Comparison of ENCODE assay signal across 8 mouse cellular contexts in genomic region chr13:52531121-52531520, GRCm38 (mm10). TPM values are rescaled to one million over a fixed set of nuclear protein-coding genes. Genes with fewer than 3 reads are reported as not detected.
DNase-seq lines count a peak whose midpoint lies in the region; ATAC-seq lines count a peak whose summit lies in the region.

Gene Diras2, minus strand, starts transcription at chr13:52531279.

- peaks cover 5% of the 10 kb centered on the region for H3K9me3 ChIP-seq in embryonic facial prominence, embryonic 12.5 days
- peaks cover 3% of the 10 kb centered on the region; the same call in 1 of the 2 replicates for H3K9me3 ChIP-seq in intestine, embryonic 14.5 days (ENCODE audit: control insufficient read depth, low read length)
- no peaks in the 10 kb centered on the region for H3K9me3 ChIP-seq in midbrain, embryonic 13.5 days

- peak within 1 kb of the TSS; percentile 58 for H3K9ac ChIP-seq in embryonic facial prominence, embryonic 12.5 days
- H3K9ac ChIP-seq in intestine, embryonic 14.5 days (ENCODE audit: low read length): peak within 1 kb of the TSS; percentile 29
- H3K9ac ChIP-seq in midbrain, embryonic 13.5 days (replicated peaks): peak within 1 kb of the TSS; percentile 74

- H3K27ac ChIP-seq in embryonic facial prominence, embryonic 12.5 days: no peak within 1 kb of the TSS
- no peak within 1 kb of the TSS for H3K27ac ChIP-seq in intestine, embryonic 14.5 days (ENCODE audit: low read depth)
- H3K27ac ChIP-seq in midbrain, embryonic 13.5 days: peak within 1 kb of the TSS; percentile 74

- peaks cover 5% of the 10 kb centered on the region; the same call in 1 of the 2 replicates for H3K4me1 ChIP-seq in embryonic facial prominence, embryonic 12.5 days
- H3K4me1 ChIP-seq in intestine, embryonic 14.5 days (replicated peaks; ENCODE audit: control insufficient read depth, insufficient read depth, low read length): 0 out of 2 replicates have a peak, but pooled peaks cover 3% of the 10 kb centered on the region
- H3K4me1 ChIP-seq in midbrain, embryonic 13.5 days (replicated peaks): peaks cover 11% of the 10 kb centered on the region

- H3K4me3 ChIP-seq in embryonic facial prominence, embryonic 12.5 days: peak within 1 kb of the TSS; percentile 47
- peak within 1 kb of the TSS; percentile 44 for H3K4me3 ChIP-seq in intestine, embryonic 14.5 days (ENCODE audit: low read depth, low read length)
- H3K4me3 ChIP-seq in midbrain, embryonic 13.5 days (replicated peaks): peak within 1 kb of the TSS; percentile 56

- no peak for ATAC-seq in embryonic facial prominence, embryonic 12.5 days (ENCODE audit: insufficient number of reproducible peaks, insufficient read depth, low FRiP score, low TSS enrichment)
- ATAC-seq in intestine, embryonic 14.5 days (replicated peaks; ENCODE audit: low FRiP score, low TSS enrichment, low read depth): no peak
- ATAC-seq in midbrain, embryonic 13.5 days: no peak

- H3K4me2 ChIP-seq in embryonic facial prominence, embryonic 12.5 days (replicated peaks): peak within 1 kb of the TSS; percentile 99
- peak within 1 kb of the TSS; percentile 76 for H3K4me2 ChIP-seq in intestine, embryonic 14.5 days (ENCODE audit: low read length)
- H3K4me2 ChIP-seq in midbrain, embryonic 13.5 days (replicated peaks): peak within 1 kb of the TSS; percentile 87

- WGBS in embryonic facial prominence, embryonic 12.5 days: 47% methylated on average over 9 of the region's 9 CpGs
- WGBS in intestine, embryonic 14.5 days: 53% methylated on average over 9 of the region's 9 CpGs
- 56% methylated on average over 9 of the region's 9 CpGs for WGBS in midbrain, embryonic 13.5 days

- H3K36me3 ChIP-seq in embryonic facial prominence, embryonic 12.5 days: no peaks in the 10 kb centered on the region
- no peaks in the 10 kb centered on the region for H3K36me3 ChIP-seq in intestine, embryonic 14.5 days (ENCODE audit: control insufficient read depth, insufficient read depth, low read length)
- no peaks in the 10 kb centered on the region for H3K36me3 ChIP-seq in midbrain, embryonic 13.5 days

- H3K27me3 ChIP-seq in embryonic facial prominence, embryonic 12.5 days: peaks cover 24% of the 10 kb centered on the region
- peaks cover 17% of the 10 kb centered on the region for H3K27me3 ChIP-seq in intestine, embryonic 14.5 days (replicated peaks; ENCODE audit: control insufficient read depth, insufficient read depth, low read length)
- H3K27me3 ChIP-seq in midbrain, embryonic 13.5 days: peaks cover 34% of the 10 kb centered on the region

- DNase-seq in layer of hippocampus, adult 8-10 months (ENCODE audit: low spot score in 2 of 2): no peak
- no peak for DNase-seq in layer of hippocampus, adult 9-11 months
- DNase-seq in intestine, embryonic 14.5 days (ENCODE audit: low spot score): no peak
- DNase-seq in embryo, embryonic 10.5 days (ENCODE audit: low spot score): no peak
- no peak for DNase-seq in testis, postnatal 14 days (ENCODE audit: low spot score)
- DNase-seq in adrenal gland, postnatal 36 days: no peak

RNA-seq across cellular contexts. Expression of gene Diras2, which starts in this region (rescaled TPM):
- 100 to 1,000 TPM; 159 to 171 (median 164) TPM for total RNA-seq in layer of hippocampus, adult 8-10 months (2022)
- 0.69 and 0.87 TPM in 2 replicates for polyA plus RNA-seq in embryonic facial prominence, embryonic 12.5 days (2016; fragmentation: Nextera tagmentation; extraction: Ambion mirVana)
- polyA plus RNA-seq in intestine, embryonic 14.5 days (2014; fragmentation: Nextera tagmentation; extraction: Ambion mirVana): 0.56 and 0.58 TPM in 2 replicates
- 1.6 and 1.8 TPM in 2 replicates for polyA plus RNA-seq in midbrain, embryonic 13.5 days (2015; fragmentation: Nextera tagmentation; extraction: Ambion mirVana)
- total RNA-seq in adrenal gland, postnatal 36 days (2021): 1 to 10 TPM; 3.8 to 4.3 TPM

Comparison
In these comparisons a context has a peak if more than half of its experiments do, and no peak if none do; other contexts are left out.
1. RNA of gene Diras2 (total RNA-seq): 159 to 171 TPM in layer of hippocampus, adult 8-10 months; 3.8 to 4.3 TPM in adrenal gland, postnatal 36 days; every median in the first group is over 10 times any median in the second.
2. Peak in every context shown above with its lines, with median percentiles within 50 percentile points of each other: H3K4me2 ChIP-seq, H3K4me3 ChIP-seq and H3K9ac ChIP-seq.